In genomic region chr10:40425243-40426095, GRCm38 (mm10) we compare ENCODE assay signal across 9 mouse cellular contexts.
A peak's percentile ranks its signal among the peaks of the same experiment; 100 is the strongest.
DNase-seq lines count a peak whose midpoint lies in the region; ATAC-seq and TF ChIP-seq lines count a peak whose summit lies in the region.
"Had no signal": no experiment of that assay in that cellular context is flagged by ENCODE, and none has a peak within 500 bp of the region (broad histone marks: within the 10 kb centered on the region; RNA-seq: fewer than 3 reads in every experiment).

No protein-coding gene starts in this region.

- DNase-seq in intestine, embryonic 14.5 days (ENCODE audit: low spot score) = no peak
- peak; percentile 37 for DNase-seq in brain, embryonic 14.5 days (ENCODE audit: low read depth)
- peak; percentile 27 for DNase-seq in hindbrain, embryonic 11.5 days (ENCODE audit: low spot score)
- DNase-seq in gastrocnemius, postnatal 25 days = no peak
- DNase-seq in left cerebral cortex, postnatal 25 days (ENCODE audit: low spot score in 2 of 2) = no peak
- DNase-seq in gastrocnemius, postnatal 36 days = no peak
- DNase-seq: cerebellum, adult 2 months had no signal

- TF ChIP-seq POLR2A in brain, embryonic 14.5 days (IDR thresholded peaks at IDR 0.05; ENCODE audit: borderline replicate concordance, extremely low read depth, insufficient read depth, insufficient read length, poor library complexity, severe bottlenecking) = no peak

- H3K4me3 ChIP-seq in intestine, embryonic 14.5 days (ENCODE audit: low read depth, low read length) = 0 out of 2 replicates have a peak overlapping the region, but pooled peaks have one; percentile 4
- no peak overlapping the region for H3K4me3 ChIP-seq in intestine, postnatal 0 days (ENCODE audit: low read depth, low read length)
- no peak overlapping the region for H3K4me3 ChIP-seq in hindbrain, embryonic 11.5 days (ENCODE audit: low read depth, low read length)
- H3K4me3 ChIP-seq in midbrain, embryonic 15.5 days = 0 out of 2 replicates have a peak overlapping the region, but pooled peaks have one; percentile 12

- H3K27me3 ChIP-seq in intestine, embryonic 14.5 days (replicated peaks; ENCODE audit: control insufficient read depth, insufficient read depth, low read length) = no peaks in the 10 kb centered on the region
- H3K27me3 ChIP-seq in intestine, postnatal 0 days (replicated peaks; ENCODE audit: control insufficient read depth, insufficient read depth, low read length) = no peaks in the 10 kb centered on the region
- no peaks in the 10 kb centered on the region for H3K27me3 ChIP-seq in hindbrain, embryonic 11.5 days (ENCODE audit: control insufficient read depth, insufficient read depth, low read length)
- H3K27me3 ChIP-seq in midbrain, embryonic 15.5 days (replicated peaks) = no peaks in the 10 kb centered on the region

- H3K4me1 ChIP-seq in intestine, embryonic 14.5 days (replicated peaks; ENCODE audit: control insufficient read depth, insufficient read depth, low read length) = peaks cover 9% of the 10 kb centered on the region
- 0 out of 2 replicates have a peak, but pooled peaks cover 4% of the 10 kb centered on the region for H3K4me1 ChIP-seq in intestine, postnatal 0 days (replicated peaks; ENCODE audit: control insufficient read depth, insufficient read depth, low read length)
- peaks cover 5% of the 10 kb centered on the region for H3K4me1 ChIP-seq in hindbrain, embryonic 11.5 days (replicated peaks; ENCODE audit: control insufficient read depth, insufficient read depth, low read length)
- peaks cover 6% of the 10 kb centered on the region; the same call in 1 of the 2 replicates for H3K4me1 ChIP-seq in midbrain, embryonic 15.5 days

- WGBS in intestine, embryonic 14.5 days = 24% methylated on average over 18 of the region's 18 CpGs
- WGBS in intestine, postnatal 0 days = 50% methylated on average over 18 of the region's 18 CpGs
- 30% methylated on average over 18 of the region's 18 CpGs for WGBS in hindbrain, embryonic 11.5 days
- WGBS in midbrain, embryonic 15.5 days = 40% methylated on average over 18 of the region's 18 CpGs

- intact Hi-C loops in left cerebral cortex, postnatal 25 days (cut with DNase I) = no loop called here
- intact Hi-C loops in gastrocnemius, postnatal 36 days (cut with DNase I) = no loop called here

- peak overlapping the region; percentile 43 for H3K4me2 ChIP-seq in intestine, embryonic 14.5 days (ENCODE audit: low read length)
- H3K4me2 ChIP-seq in intestine, postnatal 0 days (replicated peaks; ENCODE audit: low read depth) = no peak overlapping the region
- peak overlapping the region; percentile 19 for H3K4me2 ChIP-seq in hindbrain, embryonic 11.5 days (replicated peaks; ENCODE audit: low read depth, low read length)
- peak overlapping the region; percentile 39 for H3K4me2 ChIP-seq in midbrain, embryonic 15.5 days

- H3K9ac ChIP-seq in intestine, embryonic 14.5 days (ENCODE audit: low read length) = peak overlapping the region; percentile 22; the same call in 1 of the 2 replicates
- H3K9ac ChIP-seq in intestine, postnatal 0 days (ENCODE audit: low read depth, low read length) = no peak overlapping the region
- H3K9ac ChIP-seq in hindbrain, embryonic 11.5 days (ENCODE audit: low read depth, low read length) = peak overlapping the region; percentile 15; the same call in 1 of the 2 replicates
- no peak overlapping the region for H3K9ac ChIP-seq in midbrain, embryonic 15.5 days

- ATAC-seq in intestine, embryonic 14.5 days (replicated peaks; ENCODE audit: low FRiP score, low TSS enrichment, low read depth) = no peak
- no peak for ATAC-seq in intestine, postnatal 0 days
- ATAC-seq in hindbrain, embryonic 11.5 days (ENCODE audit: low FRiP score) = no peak
- no peak for ATAC-seq in midbrain, embryonic 15.5 days (replicated peaks)

- H3K36me3 ChIP-seq in intestine, embryonic 14.5 days (ENCODE audit: control insufficient read depth, insufficient read depth, low read length) = no peaks in the 10 kb centered on the region
- H3K36me3 ChIP-seq in intestine, postnatal 0 days (ENCODE audit: control insufficient read depth, insufficient read depth) = no peaks in the 10 kb centered on the region
- no peaks in the 10 kb centered on the region for H3K36me3 ChIP-seq in hindbrain, embryonic 11.5 days (ENCODE audit: control insufficient read depth, insufficient read depth, low read length)
- H3K36me3 ChIP-seq in midbrain, embryonic 15.5 days (replicated peaks) = no peaks in the 10 kb centered on the region

- TF ChIP-seq CTCF in intestine, postnatal 0 days (IDR thresholded peaks at IDR 0.05; ENCODE audit: low read depth) = no peak
- TF ChIP-seq CTCF in brain, embryonic 14.5 days (IDR thresholded peaks at IDR 0.05; ENCODE audit: borderline replicate concordance, extremely low read depth, insufficient read depth, insufficient read length) = no peak

- H3K27ac ChIP-seq in intestine, embryonic 14.5 days (ENCODE audit: low read depth) = no peak overlapping the region
- no peak overlapping the region for H3K27ac ChIP-seq in intestine, postnatal 0 days (ENCODE audit: low read depth, low read length)
- no peak overlapping the region; the same call in 1 of the 2 replicates for H3K27ac ChIP-seq in hindbrain, embryonic 11.5 days (ENCODE audit: low read depth, low read length)
- no peak overlapping the region for H3K27ac ChIP-seq in midbrain, embryonic 15.5 days

- no peaks in the 10 kb centered on the region for H3K9me3 ChIP-seq in intestine, embryonic 14.5 days (ENCODE audit: control insufficient read depth, low read length)
- H3K9me3 ChIP-seq in intestine, postnatal 0 days (ENCODE audit: control insufficient read depth) = no peaks in the 10 kb centered on the region
- no peaks in the 10 kb centered on the region for H3K9me3 ChIP-seq in hindbrain, embryonic 11.5 days (ENCODE audit: control insufficient read depth, low read length)
- no peaks in the 10 kb centered on the region for H3K9me3 ChIP-seq in midbrain, embryonic 15.5 days

Comparison
In these comparisons a context has a peak if more than half of its experiments do, and no peak if none do; other contexts are left out.
1. H3K4me3 ChIP-seq: peak in intestine, embryonic 14.5 days (single experiment) and midbrain, embryonic 15.5 days (single experiment); none in intestine, postnatal 0 days (single experiment) and hindbrain, embryonic 11.5 days (single experiment).
2. H3K9ac ChIP-seq: peak in intestine, embryonic 14.5 days (single experiment) and hindbrain, embryonic 11.5 days (single experiment); none in intestine, postnatal 0 days (single experiment) and midbrain, embryonic 15.5 days (single experiment).
3. DNase-seq: peak in brain, embryonic 14.5 days (single experiment) and hindbrain, embryonic 11.5 days (single experiment); none in intestine, embryonic 14.5 days (single experiment), gastrocnemius, postnatal 25 days (single experiment), left cerebral cortex, postnatal 25 days (0 of 2) and gastrocnemius, postnatal 36 days (0 of 2).